Mouse (Mus musculus) brain, embryonic 18.5 days (tissue): ENCODE measurements at regions not wholly inside any gene's neighbourhood (a gene's known extent, or its start where the extent isn't known, plus 50 kb on each side); places are given as distances from the start of the nearest gene placed in this dataset.

Source experiments
- DNase-seq: peaks from one replicate; pipeline ENCODE4 v3.0.0-alpha.2; 2012; ENCODE audit warnings: low read depth, low spot score

GRCm38 (mm10) chr8:89283105-89284096, 239.4 kb upstream of the Sall1 start:
- no peak for DNase-seq

GRCm38 (mm10) chr8:89279844-89280243, 235.9 kb upstream of the Sall1 start:
- no peak for DNase-seq

DNA sequence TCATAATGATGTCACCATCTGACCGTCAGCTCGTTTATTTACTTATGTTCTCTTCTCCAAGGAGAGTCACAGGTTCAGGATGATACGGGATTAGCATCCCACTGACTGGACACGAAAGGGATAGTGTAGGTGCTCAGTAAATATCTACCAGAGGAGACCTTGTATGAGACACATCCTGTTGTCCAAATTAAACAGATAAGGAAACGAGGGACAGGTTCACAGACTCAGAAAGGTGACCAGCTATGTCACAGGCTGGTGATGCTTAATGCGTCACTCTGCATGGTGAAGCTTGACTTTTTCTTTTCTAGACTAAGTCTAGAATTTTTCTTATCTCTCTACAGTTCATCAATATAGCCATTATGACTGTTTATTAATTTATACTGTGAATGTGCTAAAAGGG, 235.2 kb upstream of the Sall1 start:
- DNase-seq: no peak

- no peak for DNase-seq
These were observed 229.3 kb upstream of the Sall1 start for GRCm38 (mm10) chr8:89273276-89273675.

DNA sequence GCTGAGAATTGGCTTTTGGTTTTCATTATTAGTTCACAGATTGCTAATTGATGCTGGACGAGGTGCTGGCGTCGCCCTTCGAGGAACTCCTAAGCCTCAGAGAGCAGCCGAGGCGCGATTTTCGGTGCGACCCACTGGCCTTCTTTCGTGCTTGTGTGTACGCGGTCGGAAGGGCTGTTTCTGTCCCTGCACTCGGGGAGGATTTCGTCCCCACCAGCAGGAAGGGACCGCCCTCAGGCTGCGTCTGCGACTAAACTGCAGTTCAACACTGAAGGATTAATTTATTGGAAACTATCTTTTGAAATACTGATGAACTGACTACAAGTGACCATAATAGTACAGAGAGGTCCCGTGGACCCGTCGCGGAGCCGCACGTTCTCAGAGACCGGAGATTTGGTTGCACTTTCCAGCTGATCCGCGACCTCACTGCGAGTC, 228.4 kb upstream of the Sall1 start:
- no peak for DNase-seq

GRCm38 (mm10) chr8:89271381-89272355, 227.7 kb upstream of the Sall1 start:
- no peak for DNase-seq

DNA sequence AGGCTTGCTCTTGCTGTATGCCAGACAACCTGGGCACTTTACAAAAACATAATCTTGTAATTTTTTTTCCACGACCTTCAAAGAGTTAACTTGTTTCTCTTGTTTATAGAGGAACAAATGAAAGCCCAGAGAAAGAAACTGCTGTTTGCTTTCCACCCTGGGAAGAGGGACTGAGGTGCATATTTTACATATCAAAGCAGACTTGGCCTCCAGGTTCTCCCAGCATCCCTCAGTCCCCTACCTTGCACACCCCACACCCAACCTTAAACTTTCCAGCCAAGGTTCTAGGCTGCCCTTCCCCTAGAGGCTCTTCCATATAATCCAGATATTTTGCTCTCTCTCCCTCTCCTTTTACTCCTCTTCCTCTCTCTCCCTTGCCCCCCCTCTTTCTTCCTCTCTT, 226.0 kb upstream of the Sall1 start:
- DNase-seq: no peak

DNA sequence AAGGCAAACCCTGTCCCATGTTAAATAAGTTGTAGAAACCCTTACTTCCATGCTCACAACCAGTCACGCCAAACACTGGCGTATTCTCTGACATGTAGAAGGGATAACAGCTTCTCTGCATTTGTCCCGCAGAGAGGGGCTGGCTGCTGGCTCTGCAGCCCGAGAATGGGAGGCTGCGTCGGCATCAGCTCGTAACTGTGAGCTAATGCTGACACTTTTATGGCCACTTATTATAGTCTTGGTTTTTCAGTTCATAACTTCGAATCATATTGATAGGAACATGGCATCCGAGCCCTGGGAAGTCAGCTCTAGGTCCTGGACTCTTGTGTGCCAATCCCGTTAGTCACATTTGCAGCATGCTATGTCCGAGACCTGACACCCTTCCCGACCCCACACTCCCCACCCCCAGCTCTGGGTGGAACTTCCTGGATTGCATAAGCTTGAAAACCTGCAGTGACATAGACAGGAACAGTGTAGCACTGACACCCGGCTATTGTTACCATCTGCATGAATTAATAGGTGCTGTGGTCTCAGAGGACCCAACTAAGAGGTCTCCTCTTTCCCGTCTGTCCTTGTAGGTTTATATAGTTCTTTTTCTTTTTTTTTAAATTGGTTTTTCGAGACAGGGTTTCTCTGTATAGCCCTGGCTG, 217.3 kb upstream of the Sall1 start:
- no peak for DNase-seq

DNA sequence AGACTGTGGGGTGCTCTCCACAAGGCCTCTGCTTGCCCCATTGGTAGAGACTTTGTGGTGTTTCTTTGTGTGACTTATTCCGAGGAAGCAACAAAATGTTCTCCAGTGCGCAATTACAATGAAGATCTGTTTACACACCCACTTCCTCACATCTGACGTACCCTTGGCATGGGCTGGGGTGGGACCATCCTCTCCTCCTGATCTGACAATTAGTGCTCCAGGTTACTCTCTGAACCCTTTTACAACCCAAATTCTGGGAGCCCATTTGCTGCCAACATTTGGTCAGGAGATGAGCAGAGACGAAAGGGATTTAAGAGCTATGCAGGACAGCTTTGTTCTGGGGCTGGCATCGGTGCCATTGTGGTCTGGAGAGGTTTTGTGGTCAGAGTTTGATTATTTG, 215.9 kb upstream of the Sall1 start:
- DNase-seq: no peak

- DNase-seq: no peak
These were observed 202.4 kb upstream of the Sall1 start for GRCm38 (mm10) chr8:89246342-89246741.

DNA sequence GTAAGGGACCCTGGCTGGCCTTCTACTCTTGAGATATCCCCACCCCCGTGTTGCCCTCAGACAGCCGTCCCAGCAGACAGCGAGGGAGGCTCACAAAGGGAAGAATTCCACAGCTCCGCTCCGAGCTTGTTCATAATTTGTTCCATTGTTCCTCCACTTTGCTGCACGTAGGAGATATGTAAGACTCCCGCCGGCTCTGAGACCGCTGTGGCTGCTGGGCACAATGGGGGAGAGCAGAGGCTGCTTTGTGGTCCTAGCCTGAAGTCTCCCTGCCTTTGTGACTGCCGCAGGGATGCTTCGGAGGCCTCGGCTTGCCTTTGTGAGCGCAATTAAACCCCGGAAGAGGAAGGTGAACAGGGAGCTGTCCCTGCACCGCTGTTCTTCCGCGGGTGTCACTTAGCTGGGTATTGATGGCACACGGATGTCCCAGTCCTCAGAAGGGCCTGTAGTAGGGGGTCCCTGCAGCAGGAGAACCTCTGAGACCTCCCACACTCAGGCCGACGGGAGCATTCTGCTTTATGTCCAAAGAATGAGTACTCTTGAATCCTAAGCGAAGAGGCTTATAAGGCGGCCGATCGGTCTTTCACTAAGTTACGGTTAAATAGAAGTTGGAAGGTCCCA, 201.3 kb upstream of the Sall1 start:
- no peak for DNase-seq

DNA sequence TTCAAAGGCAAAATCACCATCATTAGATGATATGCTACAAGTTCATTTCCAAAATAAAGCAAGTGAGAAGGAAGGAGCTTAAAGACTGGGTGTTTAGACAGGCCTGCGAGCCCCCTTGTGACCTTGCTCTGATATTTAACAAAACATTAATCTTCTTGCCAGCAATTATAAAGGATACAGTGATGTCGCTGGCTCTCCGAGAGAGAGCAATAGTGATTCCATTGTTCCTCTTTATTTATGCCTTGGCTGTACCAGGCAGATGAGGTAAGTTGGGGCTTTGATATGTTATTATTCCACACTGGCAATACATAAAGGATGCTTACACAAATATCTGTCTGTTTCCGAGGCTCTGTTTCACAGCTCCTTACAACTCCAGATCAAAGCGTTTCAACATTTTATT, 197.7 kb upstream of the Sall1 start:
- no peak for DNase-seq

DNA sequence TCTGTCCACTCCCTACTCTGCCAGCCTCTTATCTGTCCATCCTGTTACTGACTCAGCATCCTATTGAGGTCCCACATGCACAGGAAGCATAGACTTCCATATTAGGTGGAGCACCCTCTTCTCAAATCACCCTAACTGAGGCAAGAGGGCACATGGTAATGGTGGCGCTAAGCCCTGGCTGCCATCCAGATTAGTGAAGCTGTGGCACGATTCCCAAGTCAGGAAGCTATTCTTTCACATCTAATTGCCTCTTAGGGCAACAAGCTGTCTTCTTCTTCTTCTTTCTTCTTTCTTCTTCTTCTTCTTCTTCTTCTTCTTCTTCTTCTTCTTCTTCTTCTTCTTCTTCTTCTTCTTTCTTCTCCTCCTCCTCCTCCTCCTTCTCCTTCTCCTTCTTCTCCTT, 195.7 kb upstream of the Sall1 start:
- no peak for DNase-seq

- DNase-seq: no peak
These were observed 190.1 kb upstream of the Sall1 start for GRCm38 (mm10) chr8:89234041-89234440.

- DNase-seq: no peak
These were observed 188.4 kb upstream of the Sall1 start for GRCm38 (mm10) chr8:89232318-89232717.

DNA sequence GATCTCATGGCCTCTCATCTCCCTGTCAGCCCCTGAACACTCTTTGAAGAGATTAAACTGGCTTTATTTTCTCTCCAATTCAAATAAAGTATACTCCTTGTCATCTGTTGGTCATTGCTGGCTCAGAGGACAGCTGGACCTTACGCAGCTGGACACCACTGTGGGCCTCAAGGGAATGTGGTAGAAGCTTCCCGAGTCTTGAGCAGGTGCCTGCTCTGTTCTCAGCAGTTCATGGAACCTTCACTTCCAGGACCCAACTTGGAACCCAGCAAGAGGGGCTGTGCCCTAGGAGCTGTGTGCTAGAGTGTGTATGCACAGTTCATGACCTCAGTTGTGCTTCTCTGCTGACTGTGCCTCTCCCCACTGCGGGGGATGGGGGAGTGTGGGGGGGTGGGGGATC, 185.2 kb upstream of the Sall1 start:
- DNase-seq: no peak

DNA sequence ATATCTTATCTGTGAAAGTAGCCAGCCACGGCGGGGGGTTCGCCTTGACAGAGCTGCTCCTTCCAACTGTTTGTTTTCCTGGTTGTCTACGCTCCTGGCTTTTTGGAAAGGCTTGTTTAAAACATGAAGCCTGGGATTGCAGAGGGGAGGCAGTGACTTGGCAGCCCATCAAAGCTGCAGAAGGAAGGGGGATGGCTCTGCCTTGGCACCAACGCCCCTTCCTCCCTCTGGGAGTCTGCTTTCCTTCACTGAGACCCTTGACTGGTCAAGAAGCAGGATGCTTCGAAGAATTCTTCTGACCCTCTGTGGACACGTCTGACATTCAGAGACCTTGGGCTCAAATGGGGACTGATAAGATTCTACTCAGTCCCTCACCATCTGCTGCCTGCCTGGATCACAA, 176.9 kb upstream of the Sall1 start:
- DNase-seq: peak; percentile 26

DNA sequence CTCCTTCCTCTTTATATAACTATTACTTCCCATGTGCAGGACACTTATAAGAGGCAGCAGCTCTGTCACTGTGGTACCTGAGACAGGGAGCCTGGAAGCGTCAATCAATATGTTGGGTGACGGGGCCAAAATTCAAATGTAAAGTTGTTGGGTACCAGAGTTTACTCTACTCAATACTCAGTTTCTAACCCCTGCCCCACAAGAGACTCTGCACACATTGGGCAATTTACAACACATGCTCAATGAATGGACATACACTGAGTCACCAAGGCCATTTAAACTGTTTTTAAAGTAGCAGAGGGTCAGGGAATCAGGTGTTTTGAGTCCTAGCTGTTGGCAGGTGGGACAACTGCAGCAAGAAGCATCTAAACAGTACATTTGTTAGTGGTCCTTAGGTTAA, 176.4 kb upstream of the Sall1 start:
- no peak for DNase-seq

GRCm38 (mm10) chr8:89219156-89219555, 175.2 kb upstream of the Sall1 start:
- no peak for DNase-seq

- DNase-seq: no peak
These were observed 173.7 kb upstream of the Sall1 start for GRCm38 (mm10) chr8:89217689-89218088.

DNA sequence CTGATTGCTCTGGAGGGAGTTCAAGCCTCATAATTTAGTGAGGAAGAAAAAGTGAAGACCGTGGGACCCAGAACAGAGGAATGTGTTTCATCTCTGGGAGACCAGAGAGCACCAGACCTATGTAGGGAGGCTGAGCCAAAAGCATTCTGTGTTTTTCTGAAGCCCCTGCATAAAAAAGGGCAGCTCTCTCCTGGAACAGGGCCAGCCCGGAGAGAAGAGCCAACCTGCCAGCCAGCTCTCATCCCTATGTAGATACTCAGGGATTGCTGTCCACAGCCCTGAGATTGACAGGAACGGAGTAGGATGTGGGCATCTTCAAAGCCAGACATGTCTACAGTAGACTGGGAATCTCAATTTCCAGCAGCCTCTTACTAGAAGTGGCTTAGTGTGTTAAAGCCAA, 168.0 kb upstream of the Sall1 start:
- no peak for DNase-seq
